Mouse (Mus musculus) embryonic fibroblast, embryonic 13.5 days (primary cell): ENCODE results near the gene Olfr116.

Experiments used
- CTCF ChIP-seq: IDR thresholded peaks from 2 replicates; pipeline ENCODE4 v1.5.1; 2011; ENCODE audit warnings: mild to moderate bottlenecking, control low read depth, low read length, moderate library complexity, borderline replicate concordance; ENCODE audit not compliant: insufficient read depth
- POLR2A ChIP-seq: IDR thresholded peaks from 2 replicates; pipeline ENCODE4 v1.6.1; 2011; ENCODE audit warnings: low read depth, mild to moderate bottlenecking, control low read depth, low read length, moderate library complexity

GRCm38 (mm10) chr17:37627009-37627408 is at the start of gene Olfr116, which contains the start of gene Olfr115:
- TF ChIP-seq CTCF: no peak
- TF ChIP-seq POLR2A: no peak
